Mouse (Mus musculus): ENCODE measurements around the gene Bcas1. TPM values are rescaled to one million over a fixed set of nuclear protein-coding genes. Genes with fewer than 3 reads are reported as not detected.

The Bcas1 gene
- polyA plus RNA-seq, 1 experiment from 2014 or later = 7.0 TPM

GRCm38 (mm10) chr2:170347131-170347765, 80.4 kb downstream of the Bcas1 start:
- ATAC-seq (ENCODE audit: insufficient read depth) = no peak
- H3K9me3 ChIP-seq (replicated peaks) = no peaks in the 10 kb centered on the region
- peaks cover 25% of the 10 kb centered on the region for H3K4me1 ChIP-seq (replicated peaks)
- H3K27me3 ChIP-seq = no peaks in the 10 kb centered on the region
- H3K36me3 ChIP-seq (replicated peaks) = no peaks in the 10 kb centered on the region
- H3K27ac ChIP-seq (replicated peaks) = no peak overlapping the region
- no peak overlapping the region for H3K9ac ChIP-seq
- H3K4me3 ChIP-seq (replicated peaks) = no peak overlapping the region
- 36% methylated on average over 8 of the region's 8 CpGs for WGBS (ENCODE audit: insufficient replicate concordance)
- no peak overlapping the region for H3K4me2 ChIP-seq

- ATAC-seq (ENCODE audit: insufficient read depth) = no peak
- Histone ChIP-seq H3K4me2 (peak overlapping the region; percentile 28), H3K36me3 (replicated peaks) (no peaks in the 10 kb centered on the region), H3K4me3 (replicated peaks) (no peak overlapping the region), H3K27me3 (no peaks in the 10 kb centered on the region), H3K9ac (no peak overlapping the region), H3K9me3 (replicated peaks) (no peaks in the 10 kb centered on the region), H3K4me1 (replicated peaks) (peaks cover 25% of the 10 kb centered on the region), H3K27ac (replicated peaks) (peak overlapping the region; percentile 67)
- 13% methylated on average over 5 of the region's 5 CpGs for WGBS (ENCODE audit: insufficient replicate concordance)
Observed at GRCm38 (mm10) chr2:170345410-170345793, 82.2 kb downstream of the Bcas1 start.

- Histone ChIP-seq H3K9me3 (replicated peaks) (no peaks in the 10 kb centered on the region), H3K4me2 (peak overlapping the region; percentile 28), H3K4me3 (replicated peaks) (no peak overlapping the region), H3K9ac (no peak overlapping the region), H3K27ac (replicated peaks) (peak overlapping the region; percentile 67), H3K4me1 (replicated peaks) (peaks cover 25% of the 10 kb centered on the region), H3K36me3 (replicated peaks) (no peaks in the 10 kb centered on the region), H3K27me3 (no peaks in the 10 kb centered on the region)
- WGBS (ENCODE audit: insufficient replicate concordance) = 20% methylated on average over 18 of the region's 18 CpGs
- no peak for ATAC-seq (ENCODE audit: insufficient read depth)
Observed at GRCm38 (mm10) chr2:170344502-170345409, 82.9 kb downstream of the Bcas1 start.

GRCm38 (mm10) chr2:170343819-170344317, 83.8 kb downstream of the Bcas1 start:
- Histone ChIP-seq H3K4me2 (0 out of 2 replicates have a peak overlapping the region, but pooled peaks have one; percentile 13), H3K4me3 (replicated peaks) (no peak overlapping the region), H3K9ac (no peak overlapping the region), H3K4me1 (replicated peaks) (peaks cover 25% of the 10 kb centered on the region), H3K27me3 (no peaks in the 10 kb centered on the region), H3K27ac (replicated peaks) (peak overlapping the region; percentile 58), H3K36me3 (replicated peaks) (no peaks in the 10 kb centered on the region), H3K9me3 (replicated peaks) (no peaks in the 10 kb centered on the region)
- peak; percentile 46; the same call in 1 of the 2 replicates for ATAC-seq (ENCODE audit: insufficient read depth)
- 43% methylated on average over 10 of the region's 10 CpGs for WGBS (ENCODE audit: insufficient replicate concordance)

- Histone ChIP-seq H3K27ac (replicated peaks) (peak overlapping the region; percentile 58), H3K4me2 (peak overlapping the region; percentile 13; the same call in 1 of the 2 replicates), H3K9ac (no peak overlapping the region), H3K36me3 (replicated peaks) (no peaks in the 10 kb centered on the region), H3K27me3 (no peaks in the 10 kb centered on the region), H3K9me3 (replicated peaks) (no peaks in the 10 kb centered on the region), H3K4me3 (replicated peaks) (no peak overlapping the region), H3K4me1 (replicated peaks) (peaks cover 25% of the 10 kb centered on the region)
- ATAC-seq (ENCODE audit: insufficient read depth) = no peak
- 23% methylated on average over 17 of the region's 17 CpGs for WGBS (ENCODE audit: insufficient replicate concordance)
Observed at GRCm38 (mm10) chr2:170343133-170343818, 84.4 kb downstream of the Bcas1 start.

GRCm38 (mm10) chr2:170342312-170342830, 85.3 kb downstream of the Bcas1 start:
- Histone ChIP-seq H3K4me1 (replicated peaks) (peaks cover 25% of the 10 kb centered on the region), H3K27me3 (no peaks in the 10 kb centered on the region), H3K4me2 (no peak overlapping the region), H3K36me3 (replicated peaks) (no peaks in the 10 kb centered on the region), H3K4me3 (replicated peaks) (no peak overlapping the region), H3K9me3 (replicated peaks) (no peaks in the 10 kb centered on the region), H3K9ac (no peak overlapping the region), H3K27ac (replicated peaks) (no peak overlapping the region)
- whole genome bisulfite sequencing (ENCODE audit: insufficient replicate concordance) = 74% methylated on average over 12 of the region's 12 CpGs
- no peak for ATAC-seq (ENCODE audit: insufficient read depth)

GRCm38 (mm10) chr2:170341179-170341578, 86.5 kb downstream of the Bcas1 start:
- WGBS (ENCODE audit: insufficient replicate concordance) = 68% methylated on average over 8 of the region's 8 CpGs
- Histone ChIP-seq H3K36me3 (replicated peaks) (no peaks in the 10 kb centered on the region), H3K27ac (replicated peaks) (no peak overlapping the region), H3K27me3 (no peaks in the 10 kb centered on the region), H3K4me2 (no peak overlapping the region), H3K9me3 (replicated peaks) (no peaks in the 10 kb centered on the region), H3K9ac (no peak overlapping the region), H3K4me3 (replicated peaks) (no peak overlapping the region), H3K4me1 (replicated peaks) (peaks cover 25% of the 10 kb centered on the region)
- ATAC-seq (ENCODE audit: insufficient read depth) = no peak

GRCm38 (mm10) chr2:170336266-170336760, 91.3 kb downstream of the Bcas1 start:
- 30% methylated on average over 9 of the region's 9 CpGs for WGBS (ENCODE audit: insufficient replicate concordance)
- no peak overlapping the region for H3K4me2 ChIP-seq
- ATAC-seq (ENCODE audit: insufficient read depth) = no peak
- no peak overlapping the region for H3K4me3 ChIP-seq (replicated peaks)
- no peaks in the 10 kb centered on the region for H3K27me3 ChIP-seq
- H3K36me3 ChIP-seq (replicated peaks) = no peaks in the 10 kb centered on the region
- H3K9ac ChIP-seq = no peak overlapping the region
- no peaks in the 10 kb centered on the region for H3K4me1 ChIP-seq (replicated peaks)
- H3K9me3 ChIP-seq (replicated peaks) = no peaks in the 10 kb centered on the region
- no peak overlapping the region for H3K27ac ChIP-seq (replicated peaks)

- ATAC-seq (ENCODE audit: insufficient read depth) = no peak
Observed at GRCm38 (mm10) chr2:170335168-170335567, 92.5 kb downstream of the Bcas1 start.

GRCm38 (mm10) chr2:170331870-170332269, 95.8 kb downstream of the Bcas1 start:
- no peaks in the 10 kb centered on the region for H3K9me3 ChIP-seq (replicated peaks)
- H3K9ac ChIP-seq = no peak overlapping the region
- H3K27me3 ChIP-seq = no peaks in the 10 kb centered on the region
- ATAC-seq (ENCODE audit: insufficient read depth) = no peak
- H3K4me3 ChIP-seq (replicated peaks) = no peak overlapping the region
- no peaks in the 10 kb centered on the region for H3K36me3 ChIP-seq (replicated peaks)
- no peak overlapping the region for H3K27ac ChIP-seq (replicated peaks)
- no peak overlapping the region for H3K4me2 ChIP-seq
- H3K4me1 ChIP-seq (replicated peaks) = peaks cover 5% of the 10 kb centered on the region; the same call in 1 of the 2 replicates
- 42% methylated on average over 2 of the region's 2 CpGs for WGBS (ENCODE audit: insufficient replicate concordance)

More at GRCm38 (mm10) chr2:170335168-170335567, 92.5 kb downstream of the Bcas1 start:
- H3K36me3 ChIP-seq (replicated peaks) = no peaks in the 10 kb centered on the region
- H3K4me2 ChIP-seq = no peak overlapping the region
- WGBS (ENCODE audit: insufficient replicate concordance) = 79% methylated on average over 5 of the region's 5 CpGs
- no peak overlapping the region for H3K4me3 ChIP-seq (replicated peaks)
- H3K9ac ChIP-seq = no peak overlapping the region
- H3K27me3 ChIP-seq = no peaks in the 10 kb centered on the region
- no peaks in the 10 kb centered on the region for H3K9me3 ChIP-seq (replicated peaks)
- peaks cover 5% of the 10 kb centered on the region; the same call in 1 of the 2 replicates for H3K4me1 ChIP-seq (replicated peaks)
- H3K27ac ChIP-seq (replicated peaks) = no peak overlapping the region
